Comparison of ENCODE assay signal across 31 mouse cellular contexts in genomic region chr11:18163156-18164024, GRCm38 (mm10).
DNase-seq lines count a peak whose midpoint lies in the region; ATAC-seq and TF ChIP-seq lines count a peak whose summit lies in the region.
"Had no signal": no experiment of that assay in that cellular context is flagged by ENCODE, and none has a peak within 500 bp of the region (broad histone marks: within the 10 kb centered on the region; RNA-seq: fewer than 3 reads in every experiment).

No protein-coding gene starts in this region.

- ATAC-seq in hindbrain, embryonic 13.5 days (ENCODE audit: low FRiP score): 0 out of 2 replicates have a peak, but pooled peaks have one; percentile 5
- ATAC-seq in hindbrain, embryonic 12.5 days (ENCODE audit: low FRiP score): no peak
- ATAC-seq in forebrain, embryonic 13.5 days: peak; percentile 83
- ATAC-seq: intestine, postnatal 0 days; Patski had no signal

- no peak for TF ChIP-seq POLR2A in olfactory bulb, adult 2 months (IDR thresholded peaks at IDR 0.05; ENCODE audit: insufficient read depth, low read depth, low read length)

- TF ChIP-seq CTCF in olfactory bulb, adult 2 months (IDR thresholded peaks at IDR 0.05; ENCODE audit: insufficient read depth, low read depth, low read length): no peak

- H3K9ac ChIP-seq in hindbrain, embryonic 13.5 days: no peak overlapping the region
- no peak overlapping the region for H3K9ac ChIP-seq in hindbrain, embryonic 12.5 days
- H3K9ac ChIP-seq in forebrain, embryonic 13.5 days: no peak overlapping the region
- H3K9ac ChIP-seq: embryonic facial prominence, embryonic 15.5 days; heart, embryonic 13.5 days; limb, embryonic 13.5 days; lung, embryonic 15.5 days; midbrain, embryonic 12.5 days; neural tube, embryonic 15.5 days had no signal

- WGBS in hindbrain, embryonic 13.5 days: 69% methylated on average over 5 of the region's 5 CpGs
- WGBS in hindbrain, embryonic 12.5 days: 88% methylated on average over 5 of the region's 5 CpGs
- WGBS in forebrain, embryonic 13.5 days: 45% methylated on average over 5 of the region's 5 CpGs
- 28% methylated on average over 5 of the region's 5 CpGs for WGBS in olfactory bulb, adult 2 months

- H3K4me1 ChIP-seq in hindbrain, embryonic 13.5 days (replicated peaks): peaks cover 3% of the 10 kb centered on the region; the same call in 1 of the 2 replicates
- no peaks in the 10 kb centered on the region for H3K4me1 ChIP-seq in hindbrain, embryonic 12.5 days
- H3K4me1 ChIP-seq in forebrain, embryonic 13.5 days: peaks cover 12% of the 10 kb centered on the region
- H3K4me1 ChIP-seq in olfactory bulb, adult 2 months (ENCODE audit: control insufficient read depth, insufficient read depth, low read length): no peaks in the 10 kb centered on the region
- H3K4me1 ChIP-seq: embryonic facial prominence, embryonic 15.5 days; heart, embryonic 13.5 days; limb, embryonic 13.5 days; lung, embryonic 15.5 days; megakaryocyte, embryonic 14.5 days; midbrain, embryonic 12.5 days; neural tube, embryonic 15.5 days had no signal

- H3K4me2 ChIP-seq in hindbrain, embryonic 13.5 days: no peak overlapping the region
- no peak overlapping the region for H3K4me2 ChIP-seq in hindbrain, embryonic 12.5 days (replicated peaks)
- H3K4me2 ChIP-seq in forebrain, embryonic 13.5 days: no peak overlapping the region
- H3K4me2 ChIP-seq: embryonic facial prominence, embryonic 15.5 days; heart, embryonic 13.5 days; limb, embryonic 13.5 days; liver, embryonic 11.5 days; lung, embryonic 15.5 days; midbrain, embryonic 12.5 days; neural tube, embryonic 15.5 days had no signal

- H3K9me3 ChIP-seq in hindbrain, embryonic 13.5 days: no peaks in the 10 kb centered on the region
- no peaks in the 10 kb centered on the region for H3K9me3 ChIP-seq in hindbrain, embryonic 12.5 days (replicated peaks)
- H3K9me3 ChIP-seq in forebrain, embryonic 13.5 days (replicated peaks): no peaks in the 10 kb centered on the region
- H3K9me3 ChIP-seq: embryonic facial prominence, embryonic 15.5 days; heart, embryonic 13.5 days; limb, embryonic 13.5 days; lung, embryonic 15.5 days; megakaryocyte, embryonic 14.5 days; midbrain, embryonic 12.5 days; neural tube, embryonic 15.5 days had no signal

- DNase-seq in brain, adult 2 months (ENCODE audit: low read depth, low spot score): peak; percentile 22
- no peak for DNase-seq in retina, postnatal 1 day
- DNase-seq in kidney, postnatal 4 days: no peak
- DNase-seq: adrenal gland, postnatal 14 days; cerebellum, adult 2 months; cerebellum, postnatal 14 days; gastrocnemius, adult 2 months; gastrocnemius, postnatal 36 days; heart, adult 2 months; heart, postnatal 10 days; kidney, adult 9 months; kidney, postnatal 25 days; lung, postnatal 4 days; right cerebral cortex, adult 18-20 months; spleen, adult 18-20 months; thymus, adult 18-20 months; thymus, postnatal 25 days had no signal

- no peak overlapping the region for H3K4me3 ChIP-seq in hindbrain, embryonic 13.5 days
- no peak overlapping the region for H3K4me3 ChIP-seq in hindbrain, embryonic 12.5 days
- no peak overlapping the region for H3K4me3 ChIP-seq in forebrain, embryonic 13.5 days
- H3K4me3 ChIP-seq in olfactory bulb, adult 2 months (ENCODE audit: insufficient read depth, low read depth, low read length): no peak overlapping the region
- H3K4me3 ChIP-seq: embryonic facial prominence, embryonic 15.5 days; gastrocnemius, adult 2 months; heart, adult 2 months; heart, embryonic 13.5 days; limb, embryonic 13.5 days; lung, embryonic 15.5 days; megakaryocyte, embryonic 14.5 days; midbrain, embryonic 12.5 days; neural tube, embryonic 15.5 days had no signal

- no peak overlapping the region for H3K27ac ChIP-seq in hindbrain, embryonic 13.5 days
- no peak overlapping the region for H3K27ac ChIP-seq in hindbrain, embryonic 12.5 days
- H3K27ac ChIP-seq in forebrain, embryonic 13.5 days: no peak overlapping the region
- H3K27ac ChIP-seq in olfactory bulb, adult 2 months (ENCODE audit: insufficient read depth, low read depth, low read length): peak overlapping the region; percentile 89
- H3K27ac ChIP-seq: embryonic facial prominence, embryonic 15.5 days; gastrocnemius, adult 2 months; heart, adult 2 months; heart, embryonic 13.5 days; limb, embryonic 13.5 days; lung, embryonic 15.5 days; midbrain, embryonic 12.5 days; neural tube, embryonic 15.5 days had no signal

- no peaks in the 10 kb centered on the region for H3K36me3 ChIP-seq in hindbrain, embryonic 13.5 days
- no peaks in the 10 kb centered on the region for H3K36me3 ChIP-seq in hindbrain, embryonic 12.5 days
- H3K36me3 ChIP-seq in forebrain, embryonic 13.5 days (ENCODE audit: poor library complexity, severe bottlenecking): no peaks in the 10 kb centered on the region
- H3K36me3 ChIP-seq: embryonic facial prominence, embryonic 15.5 days; heart, embryonic 13.5 days; limb, embryonic 13.5 days; lung, embryonic 15.5 days; midbrain, embryonic 12.5 days; neural tube, embryonic 15.5 days had no signal

- no peaks in the 10 kb centered on the region for H3K27me3 ChIP-seq in hindbrain, embryonic 13.5 days
- no peaks in the 10 kb centered on the region for H3K27me3 ChIP-seq in hindbrain, embryonic 12.5 days
- peaks cover 4% of the 10 kb centered on the region; the same call in 1 of the 2 replicates for H3K27me3 ChIP-seq in forebrain, embryonic 13.5 days
- H3K27me3 ChIP-seq: embryonic facial prominence, embryonic 15.5 days; heart, embryonic 13.5 days; limb, embryonic 13.5 days; lung, embryonic 15.5 days; megakaryocyte, embryonic 14.5 days; midbrain, embryonic 12.5 days; neural tube, embryonic 15.5 days; Patski had no signal
